Mouse (Mus musculus) lung, postnatal 0 days (tissue): Measurements from ENCODE around the gene Btbd3.

Source experiments
- CTCF ChIP-seq: IDR thresholded peaks from 2 replicates; pipeline ENCODE4 v1.5.1; 2016; ENCODE audit warnings: antibody characterized with exemption, mild to moderate bottlenecking
- EP300 ChIP-seq: IDR thresholded peaks from 2 replicates; pipeline ENCODE4 v1.6.1; 2016; ENCODE audit warnings: antibody characterized with exemption, mild to moderate bottlenecking, control low read depth

DNA sequence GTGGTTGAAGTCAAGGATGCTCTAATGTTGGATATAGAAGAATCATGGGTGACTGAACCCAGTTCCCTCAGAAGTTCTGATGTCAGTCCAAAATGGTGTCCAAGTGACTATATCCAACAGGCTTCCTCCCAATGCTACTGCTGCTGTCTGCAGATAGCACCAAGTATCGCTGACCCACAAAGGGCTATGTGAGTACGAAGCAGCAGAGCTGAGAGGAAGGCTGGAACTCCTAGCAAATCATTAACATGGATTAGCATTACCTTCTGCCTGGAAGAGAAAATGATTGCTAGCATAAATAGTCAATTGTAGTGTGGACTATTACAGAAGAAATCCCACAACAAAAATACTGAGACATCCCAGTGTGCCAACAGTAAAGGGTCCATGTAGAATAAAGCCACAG lies 33.8 kb downstream of the Btbd3 start:
- no peak for TF ChIP-seq CTCF
- no peak for TF ChIP-seq EP300
